ENCODE assay signal across 5 mouse cellular contexts in the genomic region with DNA sequence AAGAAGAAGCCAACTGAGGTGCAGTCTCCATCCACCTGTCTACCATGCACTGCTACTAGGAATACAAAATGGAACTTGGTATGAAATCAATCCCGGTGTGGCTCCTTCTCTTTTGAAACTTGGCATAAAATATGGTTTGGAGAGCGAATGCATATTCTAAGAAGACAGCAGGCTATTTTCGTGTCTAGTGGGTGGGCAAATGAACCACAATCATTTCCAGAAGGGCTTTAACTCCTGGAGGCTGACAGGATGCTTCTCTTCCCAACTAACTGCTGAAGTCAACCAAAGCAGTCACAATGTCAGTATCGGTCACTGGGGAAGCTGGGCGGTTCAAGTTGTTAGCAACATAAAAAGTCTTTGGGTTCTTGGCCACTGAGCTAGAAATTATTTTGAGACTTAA.
"Had no signal": no experiment of that assay in that cellular context is flagged by ENCODE, and none has a peak within 500 bp of the region (broad histone marks: within the 10 kb centered on the region; RNA-seq: fewer than 3 reads in every experiment).

No protein-coding gene starts in this region.

- DNase-seq: kidney, adult 2 months; kidney, postnatal 25 days; lung, adult 18-20 months; retina, postnatal 1 day; thymus, postnatal 36 days had no signal
